Mouse (Mus musculus) kidney, postnatal 25 days (tissue): ENCODE results near the gene Cdk14.

ENCODE experiments used
- DNase-seq, 2 experiments: peaks; one replicate each; pipeline ENCODE4 v3.0.0; 2021; ENCODE audit warnings: mixed read lengths in 2 of 2

Gene Cdk14

DNA sequence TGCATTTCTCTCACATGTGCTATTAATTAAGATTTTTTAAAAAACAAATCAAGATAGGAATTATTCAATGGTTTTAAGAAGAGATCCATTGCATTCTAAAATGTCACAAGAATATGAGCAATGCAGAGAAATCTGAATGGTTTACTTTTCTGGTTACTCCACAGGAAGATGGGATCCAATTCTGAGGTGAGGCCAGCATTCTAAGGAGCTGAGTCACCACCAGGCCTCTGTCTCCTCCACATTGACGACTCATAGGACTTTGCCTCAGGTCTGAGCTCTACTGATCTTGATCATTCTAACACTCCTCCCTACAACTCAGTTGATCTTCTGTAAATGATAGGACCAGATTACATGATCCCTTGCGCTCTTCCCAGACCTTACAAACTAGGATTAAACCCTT is 239.4 kb downstream of the Cdk14 start:
- DNase-seq: no peak

DNA sequence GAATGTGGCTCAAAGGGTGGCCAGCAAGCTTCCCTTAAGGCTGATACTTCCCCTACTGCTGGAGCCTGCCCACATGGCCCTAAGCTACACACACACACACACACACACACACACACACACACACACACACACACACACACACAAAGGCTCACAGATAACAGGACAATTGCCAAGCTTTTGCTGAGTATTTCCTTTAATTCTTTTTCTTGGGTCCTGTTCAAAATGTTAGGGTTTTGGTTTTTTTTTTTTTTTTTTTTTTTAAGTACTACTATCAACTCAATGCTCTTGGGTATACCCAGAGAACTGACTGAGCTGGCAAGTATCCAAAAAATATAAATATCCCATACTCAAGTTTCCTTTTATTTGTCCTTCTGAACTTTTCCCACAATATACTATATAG is 239.8 kb downstream of the Cdk14 start:
- peak; percentile 42 to 57 for DNase-seq

DNA sequence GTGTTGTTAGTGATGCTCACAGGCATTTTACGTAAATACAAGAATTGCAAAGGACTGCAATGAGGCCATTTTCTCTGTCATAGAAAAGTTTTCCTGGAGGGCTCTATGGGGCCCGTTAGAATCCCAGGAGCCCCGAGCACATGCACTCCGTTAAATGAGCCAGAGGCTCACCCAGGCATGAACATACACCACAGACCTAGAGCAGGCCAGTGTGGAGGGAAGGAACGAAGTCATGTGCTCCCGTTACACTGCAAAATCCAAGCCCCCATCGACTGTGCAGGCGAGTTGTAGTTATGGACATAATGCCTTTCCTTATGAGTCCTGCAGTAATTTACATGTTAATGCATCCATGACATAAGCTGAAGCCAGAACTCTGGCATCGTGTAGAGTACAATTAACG is 244.1 kb downstream of the Cdk14 start:
- no peak for DNase-seq

DNA sequence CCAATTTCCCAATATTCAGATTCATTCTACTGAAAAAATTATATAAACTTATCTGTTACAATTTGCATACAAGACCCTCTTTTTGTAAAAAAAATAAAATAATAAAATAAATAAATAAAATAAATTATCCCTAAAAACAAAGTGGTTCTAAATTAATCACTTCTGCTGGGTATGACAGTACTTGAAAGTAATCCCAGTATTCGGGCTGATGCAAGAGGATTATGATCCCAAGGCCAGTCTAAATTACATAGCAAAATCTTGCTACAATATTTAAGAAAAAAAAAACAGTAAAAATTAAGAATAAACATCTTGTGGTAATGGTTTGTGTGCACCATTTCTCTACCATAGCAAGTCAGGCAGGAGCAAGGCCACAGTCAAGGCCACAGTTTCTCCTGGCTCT is 244.5 kb downstream of the Cdk14 start:
- DNase-seq: no peak

DNA sequence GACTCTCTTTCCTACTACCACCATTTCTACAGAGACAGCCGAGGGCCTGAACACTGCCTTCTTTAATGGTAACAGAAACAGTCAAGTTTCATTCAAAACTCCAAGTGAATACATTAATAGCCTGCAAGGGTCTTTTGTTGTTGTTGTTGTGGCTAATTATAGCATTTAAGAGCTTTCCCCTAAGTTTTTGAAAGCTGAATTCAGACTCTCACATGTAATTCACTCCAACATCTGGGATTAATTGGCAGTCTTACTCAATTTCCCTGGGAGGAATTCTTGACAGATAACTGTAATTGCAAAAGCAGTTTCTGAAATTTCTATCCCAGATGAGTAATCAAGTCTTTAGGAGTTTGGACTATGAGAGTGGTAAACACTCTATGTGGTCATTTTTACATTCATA is 245.0 kb downstream of the Cdk14 start:
- no peak for DNase-seq

DNA sequence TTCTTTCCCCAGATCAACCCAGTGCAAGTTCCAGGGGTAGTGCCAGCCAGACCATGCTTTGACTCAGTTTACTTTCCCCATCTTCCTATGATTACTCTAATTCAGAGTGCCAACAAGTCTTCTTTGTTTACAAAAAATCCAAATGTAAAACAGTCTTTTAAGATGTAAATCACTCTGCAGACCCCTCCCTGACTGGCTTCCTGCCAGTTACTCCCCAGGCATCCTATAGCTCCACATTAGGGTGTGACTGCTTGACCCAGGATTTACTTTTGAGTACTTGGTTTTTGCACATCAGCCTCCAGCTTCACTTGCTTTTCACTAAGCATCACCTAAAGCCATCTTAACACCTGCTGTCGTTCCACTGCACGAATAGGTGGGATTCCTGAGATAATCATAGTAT is 254.0 kb downstream of the Cdk14 start:
- no peak for DNase-seq

DNA sequence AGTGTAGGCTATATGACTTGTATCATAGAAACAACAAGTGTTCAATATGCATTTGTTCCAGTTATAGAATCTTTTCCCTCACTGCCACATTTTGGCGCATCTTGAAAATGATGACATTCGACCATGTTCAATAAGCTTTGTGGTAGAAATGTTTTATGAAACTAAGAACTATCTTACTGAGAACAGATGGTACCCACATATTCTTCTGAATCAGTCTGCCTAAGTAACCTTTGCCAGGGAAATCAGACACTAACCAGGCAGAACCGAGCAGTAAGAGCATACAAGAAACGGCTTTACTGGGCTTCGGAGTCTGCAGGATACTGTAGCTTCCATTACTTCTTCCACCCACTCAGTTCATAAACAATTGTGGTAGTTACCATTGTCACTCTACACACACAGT is 255.8 kb downstream of the Cdk14 start:
- no peak for DNase-seq

DNA sequence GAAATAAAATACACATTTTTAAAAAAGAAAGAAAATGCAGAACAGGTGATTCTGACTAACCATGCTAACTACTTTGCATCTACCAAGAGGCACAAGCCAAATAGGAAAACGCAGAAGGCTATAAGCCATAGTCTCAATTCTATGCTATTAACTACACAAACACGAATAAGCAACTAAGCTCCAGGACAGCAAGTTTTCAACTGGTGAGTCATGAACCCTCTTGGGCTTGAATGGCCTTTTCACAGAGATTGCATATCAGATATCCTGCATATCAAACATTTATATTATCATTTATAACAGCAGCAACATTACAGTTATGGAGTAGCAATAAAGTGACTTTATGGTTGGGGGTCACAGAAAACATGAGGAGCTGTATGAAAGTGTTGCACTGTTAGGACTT is 256.3 kb downstream of the Cdk14 start:
- DNase-seq: no peak

DNA sequence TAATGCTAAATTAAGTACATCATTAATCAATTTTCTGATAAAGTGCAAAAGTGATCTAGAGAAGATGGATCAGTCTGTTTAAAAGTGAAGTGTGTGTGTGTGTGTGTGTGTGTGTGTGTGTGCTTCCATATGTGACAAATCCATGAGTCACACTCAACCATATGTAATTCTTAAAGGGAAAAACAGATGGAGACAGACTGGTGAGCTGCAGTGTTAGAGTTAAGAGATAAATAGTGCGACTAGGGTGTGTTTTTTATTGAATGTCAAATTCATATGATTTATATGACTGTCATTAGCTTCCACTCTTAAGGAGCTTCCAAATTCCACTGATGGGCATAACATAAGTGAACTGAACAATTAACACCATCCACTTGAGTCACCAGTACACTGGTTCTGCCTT is 260.6 kb downstream of the Cdk14 start:
- no peak for DNase-seq

DNA sequence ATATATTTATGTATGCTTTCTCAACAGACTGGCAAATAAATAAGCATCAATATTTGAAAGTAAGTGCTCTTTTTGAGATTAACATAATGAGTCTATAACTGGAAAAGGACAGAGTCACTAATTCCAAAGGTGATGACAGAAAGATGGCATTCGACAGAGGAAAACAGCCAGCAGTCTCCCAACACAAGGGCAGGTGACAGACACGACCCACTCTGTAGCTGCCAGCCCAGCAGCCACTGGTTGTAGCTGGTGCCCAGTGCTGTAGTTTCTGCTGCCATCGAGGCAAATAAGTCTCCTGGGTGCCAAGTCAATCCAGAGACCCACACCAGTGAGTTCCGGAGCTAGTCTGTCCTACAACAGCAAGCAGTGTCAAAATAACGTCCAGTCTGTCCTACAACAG is 280.3 kb downstream of the Cdk14 start:
- DNase-seq: no peak

DNA sequence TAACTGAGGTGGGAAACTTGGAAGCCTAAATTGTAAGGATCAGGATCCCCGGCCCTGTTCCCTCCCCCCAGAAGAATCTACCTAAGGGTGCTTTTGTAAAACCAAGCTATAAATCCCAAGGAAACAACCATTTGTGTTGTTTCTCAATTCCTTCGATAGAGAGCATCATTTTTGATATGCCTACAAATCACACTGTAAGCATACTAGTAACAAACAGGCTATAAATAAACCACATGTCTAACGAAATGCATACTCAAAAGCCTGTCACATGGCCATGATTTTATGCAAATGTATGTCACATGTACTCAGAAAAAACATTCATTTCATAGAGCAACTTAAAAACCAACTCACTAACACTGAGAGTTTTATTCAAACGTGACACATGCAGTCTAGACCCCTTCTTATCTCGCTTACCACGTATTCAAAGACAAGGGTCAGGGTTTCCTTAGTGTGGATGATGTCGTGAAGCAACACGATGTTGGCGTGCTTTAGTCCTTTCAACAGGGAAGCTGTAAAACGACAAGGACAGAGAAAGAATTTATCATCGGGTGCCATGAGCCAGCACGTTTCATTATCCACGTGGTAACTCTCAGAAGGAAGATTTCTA is 285.1 kb downstream of the Cdk14 start:
- no peak for DNase-seq

DNA sequence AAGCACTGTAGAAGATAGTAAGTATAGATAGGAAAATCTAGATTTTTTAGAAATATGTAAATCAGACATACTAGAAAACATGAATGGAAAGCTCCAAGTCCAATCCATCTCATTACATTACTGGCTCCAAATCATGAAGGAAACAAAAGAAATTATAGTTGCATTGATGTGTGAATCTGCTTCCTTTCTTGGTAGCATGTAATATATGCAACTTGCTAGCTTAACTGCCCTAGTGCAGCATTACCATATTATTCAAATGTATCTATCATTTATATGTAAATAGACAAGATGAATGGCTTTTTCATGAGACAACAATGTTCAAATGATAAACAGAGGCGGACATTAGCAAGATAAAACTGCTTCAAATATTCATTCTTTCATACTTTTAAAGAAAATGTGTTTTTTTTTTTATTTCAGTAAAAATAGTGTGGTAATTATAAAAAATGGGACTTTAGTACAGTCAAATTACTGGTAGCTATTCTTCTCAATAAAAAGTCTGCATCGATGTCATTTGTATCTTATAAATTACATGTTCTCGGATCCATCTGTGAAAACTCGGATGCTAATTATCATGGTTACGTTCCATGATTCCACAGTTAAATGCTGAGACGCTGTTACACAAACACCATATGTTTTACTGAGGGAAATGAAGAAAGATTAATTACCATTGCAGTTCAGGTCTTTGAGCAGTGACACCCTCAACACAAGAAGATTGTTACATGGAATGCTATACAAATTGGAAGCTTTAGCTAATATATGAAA is 285.8 kb downstream of the Cdk14 start:
- DNase-seq: no peak

DNA sequence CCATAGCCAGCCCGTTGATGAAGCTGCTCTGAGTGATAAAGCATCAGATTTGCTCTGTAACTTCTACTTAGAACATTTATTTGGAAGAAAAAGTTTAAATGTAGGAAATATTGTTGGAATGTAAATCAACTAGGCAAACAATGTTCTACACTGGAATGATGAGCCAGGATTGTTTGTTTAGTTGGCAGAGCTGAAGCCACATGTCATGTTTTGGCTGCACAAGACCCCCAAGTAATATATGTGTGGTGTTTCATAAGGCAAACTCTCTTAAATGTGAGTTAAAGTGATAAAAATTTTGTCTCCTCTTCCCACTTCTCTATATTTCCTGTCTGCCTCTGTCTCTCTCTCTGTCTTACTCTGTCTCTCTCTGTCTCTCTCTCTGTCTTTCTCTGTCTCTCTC is 291.3 kb downstream of the Cdk14 start:
- DNase-seq: no peak

DNA sequence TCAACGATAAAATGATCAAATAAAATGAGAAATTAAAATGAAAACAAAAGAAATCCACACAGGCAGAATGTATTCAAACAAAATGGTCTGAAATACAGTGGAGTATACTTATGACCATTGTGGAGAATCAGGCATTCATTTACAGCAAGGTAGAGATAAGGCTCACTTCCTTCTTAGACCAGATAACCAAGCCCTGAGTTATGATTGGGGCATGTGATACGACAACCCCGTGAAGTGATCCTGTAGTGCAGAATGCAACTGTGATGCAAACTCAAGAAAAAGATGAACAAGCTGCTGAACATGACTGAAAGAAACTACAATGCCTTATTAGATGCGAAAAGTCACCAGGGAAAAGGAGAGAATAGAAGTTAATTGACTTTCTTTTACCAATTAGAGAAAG is 295.5 kb downstream of the Cdk14 start:
- no peak for DNase-seq

DNA sequence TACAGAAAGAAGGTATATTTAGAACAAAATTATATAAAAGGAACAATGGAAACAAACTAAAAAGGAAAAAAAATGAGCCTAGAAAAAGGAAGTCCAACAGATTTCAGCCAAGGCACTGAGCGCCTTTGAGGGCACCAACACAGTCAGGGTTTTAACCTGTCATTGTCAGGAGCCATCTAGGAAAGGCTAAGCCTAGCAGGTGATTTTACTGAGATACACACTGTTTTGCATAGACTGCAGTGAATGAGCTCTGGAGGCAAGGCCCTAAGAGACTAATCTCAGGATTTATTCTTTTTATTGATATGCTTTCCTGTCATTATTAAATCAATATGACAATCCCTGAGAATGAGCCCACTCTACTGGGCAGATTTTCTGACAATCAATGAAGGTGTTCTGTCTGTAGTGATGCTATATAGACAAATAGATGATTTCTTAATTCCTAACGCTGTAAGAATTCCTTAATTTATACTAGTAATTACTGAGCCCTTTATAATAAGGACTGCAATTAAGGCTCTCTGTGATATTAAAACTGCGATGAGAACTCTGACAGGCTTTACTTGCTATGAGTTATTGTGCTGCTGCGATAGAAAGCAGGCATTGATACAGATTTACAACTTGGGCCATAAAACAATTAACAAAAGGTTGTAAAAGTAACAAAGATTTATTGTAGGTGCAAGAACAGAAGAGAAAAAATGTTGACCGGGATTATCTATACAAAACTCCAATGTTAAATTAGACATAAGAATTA is 303.2 kb downstream of the Cdk14 start:
- no peak for DNase-seq

DNA sequence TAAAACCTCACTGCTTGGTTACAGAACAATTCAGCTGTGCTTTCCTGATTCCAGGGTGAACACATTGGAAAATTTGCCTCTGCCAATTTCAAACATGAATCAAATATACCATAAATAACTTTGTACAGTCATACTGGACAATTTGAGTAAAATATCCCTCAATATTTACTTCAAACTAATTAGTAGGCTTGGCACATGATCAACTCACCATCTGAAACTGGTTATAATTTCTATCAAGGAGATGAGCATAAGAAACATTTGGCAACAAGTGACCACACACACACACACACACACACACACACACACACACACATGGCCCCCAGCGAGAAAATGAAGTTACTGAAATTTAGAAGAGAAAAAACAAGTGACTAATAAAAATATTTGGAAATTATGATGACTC is 304.6 kb downstream of the Cdk14 start:
- DNase-seq: no peak

DNA sequence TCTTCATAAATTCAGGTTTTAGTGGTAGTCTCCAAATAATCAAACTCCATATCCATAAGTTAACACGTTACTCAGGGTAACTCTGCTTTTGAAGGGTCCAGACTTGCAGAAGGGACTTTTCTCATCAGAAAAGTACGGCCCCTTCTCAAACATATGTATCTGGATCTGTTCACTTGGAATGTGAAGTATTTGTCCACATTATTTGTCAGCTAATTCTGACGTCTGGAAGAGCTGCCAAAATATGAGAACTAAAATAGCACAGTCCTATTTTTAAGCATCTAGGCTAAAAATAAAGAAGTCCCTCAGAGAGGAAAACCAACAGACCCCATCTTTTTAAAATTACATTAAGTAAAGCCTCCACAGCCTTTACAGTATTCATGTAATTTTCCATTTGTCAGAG is 310.5 kb downstream of the Cdk14 start:
- no peak for DNase-seq

DNA sequence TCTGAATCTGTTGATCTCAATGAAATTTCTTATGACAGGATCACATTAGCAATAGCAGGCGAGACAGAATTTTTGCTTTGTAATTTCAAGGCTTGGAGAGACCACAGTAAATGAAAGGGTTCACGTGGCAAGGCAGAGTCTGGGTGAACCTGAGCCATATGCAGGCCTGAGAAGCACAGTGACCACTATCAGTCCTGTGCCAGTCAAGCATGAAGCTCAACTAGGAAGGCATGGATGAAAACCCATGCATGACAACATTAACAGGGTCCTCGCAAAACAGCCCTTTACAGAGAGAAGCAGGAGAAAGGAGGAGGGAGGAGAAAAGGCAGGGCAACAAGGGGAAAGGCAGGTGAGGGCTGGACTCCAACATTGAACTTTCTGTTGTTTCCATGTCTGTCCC is 311.1 kb downstream of the Cdk14 start:
- DNase-seq: no peak

DNA sequence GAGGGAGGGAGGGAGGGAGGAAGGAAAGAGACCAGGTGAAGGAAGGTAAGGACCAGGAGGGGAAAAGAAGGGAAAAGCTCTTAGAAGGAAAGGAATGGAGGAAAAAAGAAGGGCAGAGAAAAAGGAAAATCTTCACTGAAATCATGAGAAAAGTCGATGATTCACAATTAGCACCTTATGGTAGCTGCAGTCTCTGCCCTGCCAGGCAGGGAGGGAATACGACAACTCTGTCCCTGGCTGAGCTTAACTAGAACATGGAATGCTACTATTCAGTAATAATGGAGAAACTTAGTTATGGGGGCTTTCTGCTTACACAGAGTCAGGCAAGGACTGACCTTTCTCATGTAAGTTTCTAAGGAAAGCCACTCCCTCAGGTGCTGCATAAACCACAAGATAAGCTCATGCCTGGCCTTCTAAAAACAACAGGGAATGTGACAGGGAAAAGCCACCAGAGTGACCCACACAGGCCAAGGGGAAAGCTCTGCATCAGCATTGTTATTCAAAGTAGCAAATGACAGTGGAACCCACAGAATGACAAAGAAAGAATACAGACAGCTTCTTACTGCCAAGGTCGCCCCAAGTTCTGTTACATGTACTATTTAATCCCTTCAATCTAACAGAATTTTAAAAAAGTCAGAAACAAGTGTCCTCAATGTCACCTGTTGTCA is 323.7 kb downstream of the Cdk14 start:
- no peak for DNase-seq

DNA sequence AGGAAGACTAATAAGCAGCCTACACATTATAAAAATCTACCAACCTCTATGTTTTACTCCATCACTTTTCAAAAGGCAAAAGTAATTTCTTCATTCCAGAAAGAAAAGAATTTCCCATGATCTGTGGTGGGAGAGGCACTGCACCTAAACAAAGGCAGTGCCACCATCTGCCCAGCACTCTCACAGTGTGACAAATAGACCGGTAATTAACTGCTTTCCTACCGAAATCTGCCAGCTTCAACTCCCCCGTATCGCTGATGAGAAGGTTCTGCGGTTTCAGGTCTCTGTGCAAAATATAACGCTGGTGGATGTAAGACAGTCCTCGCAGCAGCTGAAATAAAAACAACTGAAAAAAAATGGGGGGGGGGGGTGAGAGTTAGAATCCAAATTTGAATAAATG is 327.4 kb downstream of the Cdk14 start:
- no peak for DNase-seq

DNA sequence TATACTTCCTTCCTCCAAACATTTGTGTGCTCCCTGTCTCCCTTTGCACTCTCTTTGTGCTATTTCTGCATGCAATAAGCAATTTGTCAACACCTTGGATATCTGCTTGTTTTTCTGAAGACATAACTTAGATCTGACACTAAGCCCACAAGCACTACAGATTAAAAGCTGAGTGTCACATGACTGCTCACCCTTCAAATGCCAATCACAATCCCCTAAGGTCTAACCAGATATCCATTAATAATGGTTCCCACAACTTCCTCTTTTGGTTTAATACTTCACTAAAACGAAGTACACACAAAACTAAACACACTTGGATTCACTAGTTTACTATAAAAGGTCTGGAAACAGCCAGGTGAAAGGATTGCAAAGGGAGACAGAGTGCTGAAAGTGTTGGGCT is 348.6 kb downstream of the Cdk14 start:
- DNase-seq: no peak

DNA sequence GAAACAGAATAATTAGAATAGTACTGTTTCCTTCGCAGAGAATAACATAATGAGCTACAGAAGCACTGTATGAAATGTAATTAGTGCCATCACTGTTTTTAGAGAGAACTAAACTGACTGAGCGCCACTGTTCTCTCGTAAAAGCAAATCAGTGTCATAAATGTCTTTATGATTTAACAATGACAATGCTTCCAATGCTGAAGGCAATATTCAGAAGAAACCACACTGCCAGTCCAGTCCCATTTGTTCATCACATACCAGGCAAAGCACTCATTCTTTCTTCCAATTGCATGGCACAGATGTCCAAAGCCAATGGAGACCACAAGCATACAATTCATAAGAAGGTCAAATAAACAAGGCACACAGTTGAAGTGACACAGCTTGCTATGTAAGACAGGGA is 355.4 kb downstream of the Cdk14 start:
- no peak for DNase-seq

DNA sequence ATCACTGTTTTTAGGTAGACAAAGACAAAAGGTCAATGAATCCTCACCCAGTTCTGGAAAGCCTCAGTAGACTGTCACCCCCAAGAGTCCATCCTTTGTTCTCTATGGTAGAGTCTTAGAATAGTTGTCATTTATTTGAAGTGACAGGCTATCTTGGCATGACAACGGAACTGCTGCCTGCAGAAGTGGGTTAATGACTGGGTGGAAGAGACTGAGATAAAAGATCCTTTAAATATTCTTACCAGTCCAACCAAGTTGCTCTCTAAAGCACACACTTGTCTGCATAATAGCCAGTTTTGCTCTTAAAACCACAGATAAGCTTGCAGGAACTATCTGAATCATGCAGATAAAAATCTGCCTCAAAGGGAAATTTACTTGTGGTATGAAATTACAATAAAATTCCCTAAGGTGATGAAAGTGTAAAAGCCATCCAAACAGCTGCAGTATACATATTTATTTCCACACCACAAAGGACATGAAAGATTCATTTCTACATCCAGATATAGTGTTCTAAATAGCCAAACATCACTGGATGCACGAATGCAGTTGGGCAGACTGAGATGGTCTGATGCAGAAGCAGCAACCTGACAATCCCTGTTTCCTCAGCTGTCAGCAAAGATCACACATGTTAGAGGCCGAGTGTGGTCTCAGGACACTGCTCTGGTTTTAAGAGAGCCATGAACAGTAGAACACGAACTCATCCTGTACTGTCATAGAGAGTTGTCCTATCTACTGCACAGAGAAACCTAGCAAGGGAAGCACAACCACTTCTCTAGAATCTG is 363.8 kb downstream of the Cdk14 start:
- DNase-seq: no peak
